Mouse (Mus musculus) urinary bladder, postnatal 4 days (tissue): Measurements from ENCODE around the gene Btd.

Source experiments
- DNase-seq, 2 experiments: peaks; one replicate each; pipeline ENCODE4 v3.0.0; 2021 to 2022; ENCODE audit warnings: low spot score in 2 of 2

Btd gene

GRCm38 (mm10) chr14:31664903-31665565, 24.2 kb downstream of the Btd start:
- DNase-seq = no peak

GRCm38 (mm10) chr14:31665566-31665940, 24.7 kb downstream of the Btd start:
- DNase-seq = no peak

GRCm38 (mm10) chr14:31666931-31667705, 26.3 kb downstream of the Btd start:
- no peak for DNase-seq

GRCm38 (mm10) chr14:31667741-31668140, 26.9 kb downstream of the Btd start:
- no peak for DNase-seq

GRCm38 (mm10) chr14:31668326-31668725, 27.5 kb downstream of the Btd start:
- no peak for DNase-seq

- peak; percentile 57 to 71 for DNase-seq
Measured at GRCm38 (mm10) chr14:31669161-31669611, 28.4 kb downstream of the Btd start.

- DNase-seq = peak in 1 of 2 experiments; percentile 58
Measured at GRCm38 (mm10) chr14:31669642-31670490, 29.0 kb downstream of the Btd start.

- DNase-seq = no peak
Measured at GRCm38 (mm10) chr14:31671635-31672320, 30.9 kb downstream of the Btd start.

- DNase-seq = no peak
Measured at GRCm38 (mm10) chr14:31680656-31681055, 39.8 kb downstream of the Btd start.

- DNase-seq = no peak
Measured at GRCm38 (mm10) chr14:31681291-31681690, 40.5 kb downstream of the Btd start.

- DNase-seq = no peak
Measured at GRCm38 (mm10) chr14:31681931-31682555, 41.2 kb downstream of the Btd start.

GRCm38 (mm10) chr14:31683610-31684009, 42.8 kb downstream of the Btd start:
- no peak for DNase-seq

- DNase-seq = no peak
Measured at GRCm38 (mm10) chr14:31684343-31685040, 43.7 kb downstream of the Btd start.

GRCm38 (mm10) chr14:31685680-31686079, 44.9 kb downstream of the Btd start:
- no peak for DNase-seq

GRCm38 (mm10) chr14:31686231-31686630, 45.4 kb downstream of the Btd start:
- no peak for DNase-seq

- no peak for DNase-seq
Measured at GRCm38 (mm10) chr14:31692536-31692935, 51.7 kb downstream of the Btd start.

- DNase-seq = no peak
Measured at GRCm38 (mm10) chr14:31696206-31696984, 55.6 kb downstream of the Btd start.

GRCm38 (mm10) chr14:31696985-31697303, 56.1 kb downstream of the Btd start:
- DNase-seq = no peak

GRCm38 (mm10) chr14:31697346-31697745, 56.5 kb downstream of the Btd start:
- no peak for DNase-seq

GRCm38 (mm10) chr14:31697755-31698154, 56.9 kb downstream of the Btd start:
- no peak for DNase-seq
